Mouse (Mus musculus) Patski (cell line): ENCODE measurements around the gene Ces1h. TPM values are rescaled to one million over a fixed set of nuclear protein-coding genes. Genes with fewer than 3 reads are reported as not detected.
A peak's percentile ranks its signal among the peaks of the same experiment; 100 is the strongest.

Experiments
- ATAC-seq: fragments of 100-300 bp; one replicate; pipeline ENCODE4 v1.8.0; 2021
- CTCF ChIA-PET: fragments of 350-600 bp; sonication (Branson Sonifier 250); formaldehyde crosslinking; loops from one replicate; lab custom pipeline; 2022; ENCODE audit warnings: inconsistent platforms; lab: Charles Lee
- POLR2A ChIA-PET: fragments of 350-600 bp; sonication (Branson Sonifier 250); formaldehyde crosslinking; loops from one replicate; lab custom pipeline; 2022; ENCODE audit warnings: antibody characterized with exemption, inconsistent platforms; lab: Charles Lee
- DNase-seq: peaks from one replicate; pipeline ENCODE4 v3.0.0-alpha.2; 2011; ENCODE audit warnings: low read depth, low spot score
- H3K27me3 ChIP-seq: fragments of 371-371 bp; one replicate; pipeline ENCODE4 v1.5.1; 2021
- CTCF ChIP-seq: fragments of 100-300 bp; IDR thresholded peaks from one replicate; pipeline ENCODE4 v1.5.1; 2021
- in situ Hi-C: fragments of 300-500 bp; cut with MboI; formaldehyde crosslinking; loops from 3 replicates; pipeline ENCODE4 v1.11.1; 2018; ENCODE audit warnings: low pct_unique_long_range_greater_than_20kb, mixed read lengths
- polyA plus RNA-seq: library from polyadenylated mRNA; unstranded; gene quantifications from one replicate; pipeline ENCODE4 v1.2.3, GENCODE M21; 2021

The Ces1h gene
- polyA plus RNA-seq, 1 experiment from 2014 or later = not detected

DNA sequence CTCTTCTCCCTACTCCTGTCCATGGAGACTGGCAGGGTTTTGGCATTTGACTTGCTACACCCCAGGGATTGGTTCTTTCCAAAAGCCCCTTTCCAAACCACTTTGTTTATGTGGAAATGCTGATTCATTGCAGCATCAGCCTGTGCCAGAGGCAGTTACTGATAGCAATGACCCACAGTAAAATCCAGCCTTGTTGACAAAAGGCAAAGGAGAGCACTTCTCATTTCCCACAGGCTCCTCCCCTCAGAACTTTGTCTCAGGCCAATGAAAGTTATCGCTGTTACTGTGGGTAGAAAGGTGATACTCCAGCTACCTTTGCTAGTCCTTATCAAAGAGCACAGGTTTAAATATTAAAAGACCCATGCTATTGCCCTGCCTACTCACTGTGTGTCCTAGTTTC lies 46.8 kb downstream of the Ces1h start:
- in situ Hi-C loops = no loop called here
- H3K27me3 ChIP-seq = peaks cover 3% of the 10 kb centered on the region
- ATAC-seq = no peak
- TF ChIP-seq CTCF = no peak
- ChIA-PET POLR2A (no interaction called here), CTCF (no interaction called here)
- peak; percentile 6 for DNase-seq

GRCm38 (mm10) chr8:93331151-93331550 lies 48.4 kb downstream of the Ces1h start:
- H3K27me3 ChIP-seq = peaks cover 3% of the 10 kb centered on the region
- TF ChIP-seq CTCF = no peak
- in situ Hi-C loops = no loop called here
- DNase-seq = no peak
- CTCF ChIA-PET = no interaction called here
- POLR2A ChIA-PET = no interaction called here
- no peak for ATAC-seq

- ChIA-PET POLR2A (no interaction called here), CTCF (no interaction called here)
- H3K27me3 ChIP-seq = no peaks in the 10 kb centered on the region
- ATAC-seq (no peak), DNase-seq (no peak)
- TF ChIP-seq CTCF = no peak
- in situ Hi-C loops = no loop called here
Observed at GRCm38 (mm10) chr8:93325123-93325522, 54.4 kb downstream of the Ces1h start.

- ChIA-PET POLR2A (no interaction called here), CTCF (interaction anchor here (0.8 kb wide), 1 partner anchor 12 kb away, joined by 3 read pairs; no protein-coding TSS in a partner anchor)
- no peak for TF ChIP-seq CTCF
- DNase-seq = no peak
- ATAC-seq = no peak
- H3K27me3 ChIP-seq = no peaks in the 10 kb centered on the region
- in situ Hi-C loops = no loop called here
Observed at GRCm38 (mm10) chr8:93317031-93317430, 62.5 kb downstream of the Ces1h start.

GRCm38 (mm10) chr8:93315557-93315956 lies 64.0 kb downstream of the Ces1h start:
- no peak for ATAC-seq
- POLR2A ChIA-PET = no interaction called here
- CTCF ChIA-PET = no interaction called here
- in situ Hi-C loops = no loop called here
- TF ChIP-seq CTCF = no peak
- H3K27me3 ChIP-seq = no peaks in the 10 kb centered on the region
- DNase-seq = no peak

Other genes starting within 250 kb of the Ces1h start
- gene Ces1c, start 248.4 kb downstream of the Ces1h start, polyA plus RNA-seq = not detected
- not detected for gene Ces1d, start 181.9 kb downstream of the Ces1h start, polyA plus RNA-seq
- not detected for gene Ces1e, start 150.1 kb downstream of the Ces1h start, polyA plus RNA-seq
- gene Ces1f, start 100.0 kb downstream of the Ces1h start, polyA plus RNA-seq = not detected
- gene Ces1g, start 42.4 kb downstream of the Ces1h start, polyA plus RNA-seq = 0.03 TPM
- gene Ces5a, start 156.1 kb upstream of the Ces1h start, polyA plus RNA-seq = not detected